Mouse (Mus musculus): ENCODE data around the gene Rdh1. TPM values are rescaled to one million over a fixed set of nuclear protein-coding genes. Genes with fewer than 3 reads are reported as not detected.
A peak's percentile ranks its signal among the peaks of the same experiment; 100 is the strongest.

The Rdh1 gene
- polyA plus RNA-seq (2014; fragmentation: Nextera tagmentation; extraction: Ambion mirVana) = not detected in 2 replicates

DNA sequence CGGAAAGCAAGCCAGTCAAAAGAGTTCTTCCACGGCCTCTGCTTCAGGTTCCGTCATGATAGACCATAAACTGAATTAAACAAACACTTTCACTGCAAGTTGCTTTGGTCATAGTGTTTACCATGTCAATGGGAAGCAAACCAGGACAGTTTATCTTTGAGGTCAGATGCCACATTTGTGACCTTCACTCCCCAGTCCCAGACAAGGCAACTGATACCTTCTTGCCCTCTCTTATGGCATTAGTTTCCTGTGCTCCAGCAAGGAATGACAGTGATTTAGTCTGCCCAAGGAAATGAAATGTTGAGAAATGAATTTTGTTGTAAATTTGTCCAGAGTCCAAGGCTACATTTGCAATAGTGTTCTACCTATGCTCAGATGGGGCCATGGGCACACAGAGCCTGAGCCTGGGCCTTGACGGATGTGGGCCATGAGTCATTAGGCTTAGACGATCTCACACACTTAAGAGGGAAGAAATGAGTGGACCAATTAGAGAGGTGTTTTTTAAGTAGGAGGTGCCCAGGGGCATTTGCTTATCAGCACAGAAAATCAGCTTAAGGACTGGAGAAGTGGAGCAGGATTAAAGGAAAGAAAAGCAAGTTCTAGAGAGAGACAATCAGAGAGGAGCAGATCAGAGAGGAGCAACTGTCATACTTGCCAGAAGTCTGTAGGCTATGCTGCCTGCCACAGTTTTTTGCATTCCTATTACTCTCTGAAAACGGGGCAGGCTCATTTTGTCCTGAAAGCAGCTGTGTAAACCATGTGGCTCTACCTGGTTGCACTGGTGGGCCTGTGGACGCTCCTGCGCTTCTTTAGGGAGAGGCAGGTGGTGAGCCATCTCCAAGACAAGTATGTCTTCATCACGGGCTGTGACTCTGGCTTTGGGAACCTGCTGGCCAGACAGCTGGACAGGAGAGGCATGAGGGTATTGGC is at the start of gene Rdh1, which contains the start of gene Rdh16f1:
TSS of gene Rdh1 (plus strand) at position 541 of the 930 bp plus-strand sequence.
TSS of gene Rdh16f1 (plus strand) at position 607 of the 930 bp plus-strand sequence.
- no peaks in the 10 kb centered on the region for H3K4me1 ChIP-seq (ENCODE audit: control insufficient read depth, insufficient read depth, low read length)
- H3K36me3 ChIP-seq (replicated peaks; ENCODE audit: control insufficient read depth, insufficient read depth, low read depth, low read length) = no peaks in the 10 kb centered on the region
- ATAC-seq (replicated peaks; ENCODE audit: insufficient number of reproducible peaks, low FRiP score, low TSS enrichment, low read depth) (no peak), DNase-seq (ENCODE audit: low spot score) (no peak)
- no peaks in the 10 kb centered on the region for H3K9me3 ChIP-seq (replicated peaks; ENCODE audit: control insufficient read depth, low read length)
- no peak within 1 kb of the TSS for H3K27ac ChIP-seq (replicated peaks; ENCODE audit: low read depth, low read length)
- WGBS = 77% methylated on average over 9 of the region's 9 CpGs
- H3K27me3 ChIP-seq (ENCODE audit: control insufficient read depth, insufficient read depth, low read length) = no peaks in the 10 kb centered on the region
- no peak within 1 kb of the TSS for H3K4me3 ChIP-seq (ENCODE audit: low read depth, low read length)
- H3K4me2 ChIP-seq (ENCODE audit: low read depth, low read length) = no peak within 1 kb of the TSS
- no peak within 1 kb of the TSS for H3K9ac ChIP-seq (replicated peaks; ENCODE audit: low read length)

DNA sequence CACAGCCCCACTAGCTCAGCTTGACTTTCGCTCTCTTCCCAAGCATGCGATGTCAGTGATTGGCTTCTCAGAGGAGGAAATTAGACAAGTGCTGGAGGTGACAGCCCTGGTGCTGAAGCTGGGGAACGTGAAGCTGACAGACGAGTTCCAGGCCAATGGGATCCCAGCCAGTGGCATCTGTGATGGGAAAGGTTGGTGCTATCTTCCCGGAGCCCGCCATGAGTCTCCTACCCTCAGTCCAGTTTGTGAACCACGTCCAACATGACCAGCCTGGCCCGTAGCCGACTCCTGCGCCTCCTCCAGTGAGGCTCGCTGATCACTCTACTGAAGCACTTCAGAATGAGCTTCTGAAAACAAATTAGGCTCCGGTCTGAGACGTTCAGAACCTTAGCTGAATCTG is 49.2 kb upstream of the Rdh1 start:
- ATAC-seq (replicated peaks; ENCODE audit: insufficient number of reproducible peaks, low FRiP score, low TSS enrichment, low read depth) (no peak), DNase-seq (ENCODE audit: low spot score) (no peak)
- H3K4me2 ChIP-seq (ENCODE audit: low read depth, low read length) = no peak overlapping the region
- no peak overlapping the region for H3K4me3 ChIP-seq (ENCODE audit: low read depth, low read length)
- WGBS = 79% methylated on average over 13 of the region's 13 CpGs
- H3K36me3 ChIP-seq (replicated peaks; ENCODE audit: control insufficient read depth, insufficient read depth, low read depth, low read length) = no peaks in the 10 kb centered on the region
- peaks cover 4% of the 10 kb centered on the region for H3K4me1 ChIP-seq (ENCODE audit: control insufficient read depth, insufficient read depth, low read length)
- H3K27me3 ChIP-seq (ENCODE audit: control insufficient read depth, insufficient read depth, low read length) = no peaks in the 10 kb centered on the region
- no peaks in the 10 kb centered on the region for H3K9me3 ChIP-seq (replicated peaks; ENCODE audit: control insufficient read depth, low read length)
- no peak overlapping the region for H3K27ac ChIP-seq (replicated peaks; ENCODE audit: low read depth, low read length)
- H3K9ac ChIP-seq (replicated peaks; ENCODE audit: low read length) = no peak overlapping the region

DNA sequence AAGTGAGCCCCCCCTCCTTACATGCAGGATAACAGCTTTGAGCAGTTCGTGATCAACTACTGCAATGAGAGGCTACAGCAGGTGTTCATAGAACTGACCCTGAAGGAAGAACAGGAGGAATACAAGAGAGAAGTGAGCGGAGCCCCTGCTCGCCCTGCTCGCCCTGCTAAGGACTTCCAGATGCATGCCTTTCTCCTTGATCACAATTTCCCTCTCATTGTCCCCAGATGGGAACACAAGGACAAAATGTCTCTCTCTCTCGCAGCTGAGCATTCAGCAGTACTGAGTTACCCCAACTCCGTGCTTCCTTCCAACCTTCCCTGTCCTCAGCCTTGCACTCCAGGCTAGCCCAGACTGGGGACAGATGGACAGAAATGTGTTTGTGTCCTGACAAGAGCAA is 46.8 kb upstream of the Rdh1 start:
- no peaks in the 10 kb centered on the region for H3K36me3 ChIP-seq (replicated peaks; ENCODE audit: control insufficient read depth, insufficient read depth, low read depth, low read length)
- ATAC-seq (replicated peaks; ENCODE audit: insufficient number of reproducible peaks, low FRiP score, low TSS enrichment, low read depth) (no peak), DNase-seq (ENCODE audit: low spot score) (peak; percentile 63)
- no peak overlapping the region for H3K9ac ChIP-seq (replicated peaks; ENCODE audit: low read length)
- 42% methylated on average over 6 of the region's 6 CpGs for WGBS
- H3K9me3 ChIP-seq (replicated peaks; ENCODE audit: control insufficient read depth, low read length) = no peaks in the 10 kb centered on the region
- peaks cover 4% of the 10 kb centered on the region for H3K4me1 ChIP-seq (ENCODE audit: control insufficient read depth, insufficient read depth, low read length)
- no peaks in the 10 kb centered on the region for H3K27me3 ChIP-seq (ENCODE audit: control insufficient read depth, insufficient read depth, low read length)
- no peak overlapping the region for H3K4me2 ChIP-seq (ENCODE audit: low read depth, low read length)
- no peak overlapping the region for H3K4me3 ChIP-seq (ENCODE audit: low read depth, low read length)
- no peak overlapping the region for H3K27ac ChIP-seq (replicated peaks; ENCODE audit: low read depth, low read length)

DNA sequence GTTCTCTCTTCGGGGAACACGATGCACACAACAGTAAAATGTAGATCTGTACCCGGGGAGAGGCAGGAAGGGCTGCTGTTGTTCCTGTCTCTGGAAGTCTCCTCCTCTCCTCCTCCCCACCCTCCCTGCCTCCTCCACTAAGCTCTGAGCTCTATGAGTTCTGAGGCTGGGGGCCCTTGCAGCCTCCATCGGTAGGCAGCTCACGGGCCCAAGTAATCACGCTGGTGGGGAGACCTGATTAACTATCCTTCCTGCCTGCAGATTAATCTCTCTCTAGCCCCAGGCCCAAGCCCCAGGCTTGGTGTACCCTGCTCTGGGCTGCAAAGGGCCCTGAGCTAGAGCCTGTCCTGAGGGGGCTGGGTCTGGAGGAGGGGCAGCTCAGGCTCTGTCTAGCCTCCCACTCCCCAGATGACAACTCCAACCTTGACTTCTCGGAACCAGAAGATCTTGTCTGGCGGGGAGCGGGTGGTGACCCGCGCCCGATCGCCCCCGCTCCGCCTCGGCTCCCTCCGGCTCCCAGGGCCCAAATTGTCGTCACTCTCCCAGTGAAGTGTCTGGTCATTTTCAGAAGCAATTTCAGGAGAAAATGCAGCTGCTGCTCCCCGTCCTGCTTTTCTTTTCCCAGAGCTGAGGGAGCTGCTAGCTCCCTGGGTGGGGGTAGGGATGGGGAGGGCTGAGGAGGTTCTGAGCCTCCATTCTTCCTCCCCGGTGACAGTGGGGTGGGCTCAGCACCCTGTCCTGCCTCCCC is 37.7 kb upstream of the Rdh1 start:
- peak; percentile 70; the same call in 1 of the 2 replicates for ATAC-seq (replicated peaks; ENCODE audit: insufficient number of reproducible peaks, low FRiP score, low TSS enrichment, low read depth)
- Histone ChIP-seq H3K9ac (replicated peaks; ENCODE audit: low read length) (peak overlapping the region; percentile 11; the same call in 1 of the 2 replicates), H3K4me3 (ENCODE audit: low read depth, low read length) (no peak overlapping the region), H3K4me1 (ENCODE audit: control insufficient read depth, insufficient read depth, low read length) (no peaks in the 10 kb centered on the region), H3K27me3 (ENCODE audit: control insufficient read depth, insufficient read depth, low read length) (peaks cover 2% of the 10 kb centered on the region; the same call in 1 of the 2 replicates), H3K4me2 (ENCODE audit: low read depth, low read length) (0 out of 2 replicates have a peak overlapping the region, but pooled peaks have one; percentile 2), H3K9me3 (replicated peaks; ENCODE audit: control insufficient read depth, low read length) (no peaks in the 10 kb centered on the region), H3K27ac (replicated peaks; ENCODE audit: low read depth, low read length) (no peak overlapping the region; the same call in 1 of the 2 replicates), H3K36me3 (replicated peaks; ENCODE audit: control insufficient read depth, insufficient read depth, low read depth, low read length) (no peaks in the 10 kb centered on the region)
- 10% methylated on average over 20 of the region's 20 CpGs for WGBS
- peak; percentile 29 for DNase-seq (ENCODE audit: low spot score)

DNA sequence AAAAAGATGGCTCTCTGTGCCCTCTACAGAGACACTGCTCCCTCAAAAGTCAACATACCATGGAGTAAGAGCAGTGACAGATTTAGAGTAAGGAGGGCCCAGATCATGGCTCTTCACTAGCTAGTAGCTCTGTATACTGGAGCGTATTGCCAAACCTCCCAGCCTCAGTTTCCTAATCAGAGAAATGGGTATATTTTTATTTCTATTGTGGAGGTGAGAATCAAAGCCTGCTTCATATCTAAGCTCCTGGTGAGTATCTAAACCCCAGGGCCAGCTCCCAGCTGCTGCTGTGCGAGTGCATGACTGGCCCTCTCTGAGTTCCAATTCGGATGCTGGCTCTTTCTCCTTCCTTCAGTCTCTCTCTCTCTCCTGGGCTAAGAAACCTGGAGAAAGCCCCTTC is 35.3 kb upstream of the Rdh1 start, which contains the start of gene Tac2:
TSS of gene Tac2 (plus strand) at position 301 of the 400 bp plus-strand sequence.
- no peaks in the 10 kb centered on the region for H3K4me1 ChIP-seq (ENCODE audit: control insufficient read depth, insufficient read depth, low read length)
- H3K9me3 ChIP-seq (replicated peaks; ENCODE audit: control insufficient read depth, low read length) = no peaks in the 10 kb centered on the region
- no peak within 1 kb of the TSS for H3K9ac ChIP-seq (replicated peaks; ENCODE audit: low read length)
- no peak within 1 kb of the TSS for H3K4me3 ChIP-seq (ENCODE audit: low read depth, low read length)
- ATAC-seq (replicated peaks; ENCODE audit: insufficient number of reproducible peaks, low FRiP score, low TSS enrichment, low read depth) = no peak
- H3K27ac ChIP-seq (replicated peaks; ENCODE audit: low read depth, low read length) = no peak within 1 kb of the TSS
- no peak for DNase-seq (ENCODE audit: low spot score)
- H3K27me3 ChIP-seq (ENCODE audit: control insufficient read depth, insufficient read depth, low read length) = peaks cover 2% of the 10 kb centered on the region; the same call in 1 of the 2 replicates
- no peaks in the 10 kb centered on the region for H3K36me3 ChIP-seq (replicated peaks; ENCODE audit: control insufficient read depth, insufficient read depth, low read depth, low read length)
- WGBS = 83% methylated on average over 3 of the region's 3 CpGs
- no peak within 1 kb of the TSS for H3K4me2 ChIP-seq (ENCODE audit: low read depth, low read length)

DNA sequence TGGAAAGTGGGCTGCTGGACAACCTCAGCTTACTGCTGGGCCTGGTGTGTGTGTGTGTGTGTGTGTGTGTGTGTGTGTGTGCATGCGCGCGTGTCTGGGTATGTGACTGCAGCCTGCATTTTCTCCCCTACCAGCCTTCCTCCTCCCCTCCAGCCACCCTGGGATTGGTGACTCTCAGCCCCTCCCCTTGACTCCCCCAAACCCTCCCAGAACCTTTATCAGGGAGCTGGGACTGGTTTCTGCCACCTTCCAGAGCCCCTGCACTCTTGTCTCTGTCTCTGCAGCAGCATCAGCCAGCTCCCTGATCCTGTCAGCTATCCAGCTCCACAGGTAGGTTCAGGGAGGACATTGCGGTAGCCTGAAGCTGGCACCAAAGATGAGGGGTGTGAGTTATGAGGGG is 34.4 kb upstream of the Rdh1 start:
- Histone ChIP-seq H3K4me1 (ENCODE audit: control insufficient read depth, insufficient read depth, low read length) (no peaks in the 10 kb centered on the region), H3K27ac (replicated peaks; ENCODE audit: low read depth, low read length) (no peak overlapping the region), H3K27me3 (ENCODE audit: control insufficient read depth, insufficient read depth, low read length) (peaks cover 2% of the 10 kb centered on the region; the same call in 1 of the 2 replicates), H3K9me3 (replicated peaks; ENCODE audit: control insufficient read depth, low read length) (no peaks in the 10 kb centered on the region), H3K9ac (replicated peaks; ENCODE audit: low read length) (no peak overlapping the region), H3K4me2 (ENCODE audit: low read depth, low read length) (no peak overlapping the region), H3K36me3 (replicated peaks; ENCODE audit: control insufficient read depth, insufficient read depth, low read depth, low read length) (no peaks in the 10 kb centered on the region), H3K4me3 (ENCODE audit: low read depth, low read length) (no peak overlapping the region)
- ATAC-seq (replicated peaks; ENCODE audit: insufficient number of reproducible peaks, low FRiP score, low TSS enrichment, low read depth) (no peak), DNase-seq (ENCODE audit: low spot score) (no peak)
- 80% methylated on average over 4 of the region's 4 CpGs for WGBS

DNA sequence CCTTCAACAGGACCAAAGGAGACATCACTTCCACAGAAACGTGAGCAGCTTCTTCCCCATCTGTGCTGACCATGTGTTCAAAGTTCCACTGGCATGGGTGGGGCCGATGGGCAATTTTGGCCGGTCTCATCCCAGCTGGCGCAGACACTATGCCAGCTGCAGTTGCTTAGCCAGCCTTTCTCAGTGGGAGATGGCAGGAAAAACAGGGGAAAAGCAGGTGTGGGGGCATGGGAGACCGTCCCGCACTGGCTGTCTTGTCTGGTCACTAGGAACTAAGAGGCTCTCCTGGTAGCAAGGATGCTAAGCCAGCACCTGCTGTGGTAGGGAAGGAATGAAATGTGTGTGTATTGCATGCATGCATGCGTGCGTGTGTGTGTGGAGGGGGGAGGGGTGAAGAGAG is 31.1 kb upstream of the Rdh1 start:
- no peaks in the 10 kb centered on the region for H3K27me3 ChIP-seq (ENCODE audit: control insufficient read depth, insufficient read depth, low read length)
- H3K36me3 ChIP-seq (replicated peaks; ENCODE audit: control insufficient read depth, insufficient read depth, low read depth, low read length) = no peaks in the 10 kb centered on the region
- no peak overlapping the region for H3K4me2 ChIP-seq (ENCODE audit: low read depth, low read length)
- 73% methylated on average over 8 of the region's 8 CpGs for WGBS
- H3K4me1 ChIP-seq (ENCODE audit: control insufficient read depth, insufficient read depth, low read length) = no peaks in the 10 kb centered on the region
- DNase-seq (ENCODE audit: low spot score) (no peak), ATAC-seq (replicated peaks; ENCODE audit: insufficient number of reproducible peaks, low FRiP score, low TSS enrichment, low read depth) (no peak)
- H3K9me3 ChIP-seq (replicated peaks; ENCODE audit: control insufficient read depth, low read length) = no peaks in the 10 kb centered on the region
- H3K9ac ChIP-seq (replicated peaks; ENCODE audit: low read length) = no peak overlapping the region
- H3K4me3 ChIP-seq (ENCODE audit: low read depth, low read length) = no peak overlapping the region
- no peak overlapping the region for H3K27ac ChIP-seq (replicated peaks; ENCODE audit: low read depth, low read length)

Measured in embryonic facial prominence, embryonic 11.5 days (tissue).